Comparison of ENCODE assay signal across 9 mouse cellular contexts in the genomic region with DNA sequence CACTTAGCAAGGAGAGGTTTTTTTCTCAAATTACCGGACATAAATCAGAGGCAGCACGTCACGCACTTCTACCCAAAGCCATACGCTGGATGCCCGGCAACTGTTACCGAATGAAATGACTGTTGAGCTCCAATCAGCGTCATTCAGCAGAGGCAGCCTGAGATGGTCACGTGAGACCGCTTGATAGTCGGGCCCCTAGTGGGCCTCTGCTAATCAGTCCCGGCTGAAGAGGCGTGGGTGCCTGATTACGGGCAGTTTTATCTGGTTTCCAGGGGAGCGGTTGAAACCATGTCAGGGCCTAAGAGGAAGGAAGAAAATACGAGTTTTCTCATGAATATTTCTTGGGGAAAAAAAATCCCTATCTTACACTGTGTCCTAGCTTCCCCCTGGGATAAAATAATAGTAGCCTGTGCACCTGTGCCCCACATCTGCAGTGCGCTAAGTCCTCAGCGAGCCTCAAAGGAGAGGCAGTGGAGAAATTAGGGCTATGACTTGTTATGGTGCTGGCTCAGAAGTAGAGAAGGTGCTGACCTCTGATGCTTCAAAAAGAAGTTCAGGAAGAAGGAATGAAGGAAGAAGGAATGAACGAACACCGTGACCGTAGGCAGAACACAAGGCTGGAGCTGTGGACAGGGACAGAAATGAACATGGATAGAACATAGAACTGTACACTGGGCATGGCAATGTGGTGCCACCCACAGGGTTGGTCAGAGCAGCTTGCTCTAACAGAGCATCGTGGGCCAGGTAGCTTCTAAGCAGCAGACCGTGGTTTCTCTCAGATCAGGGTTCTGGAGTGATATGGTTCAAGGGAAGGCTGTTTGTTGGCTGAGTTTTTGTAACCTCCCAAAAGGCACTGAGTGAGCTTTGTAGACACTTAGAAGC. TPM values are rescaled to one million over a fixed set of nuclear protein-coding genes. Genes with fewer than 3 reads are reported as not detected.
DNase-seq lines count a peak whose midpoint lies in the region; ATAC-seq and TF ChIP-seq lines count a peak whose summit lies in the region.
"Had no signal": no experiment of that assay in that cellular context is flagged by ENCODE, and none has a peak within 500 bp of the region (broad histone marks: within the 10 kb centered on the region; RNA-seq: fewer than 3 reads in every experiment).

No protein-coding gene starts in this region.

- no peak for TF ChIP-seq RAD21 in MEL (IDR thresholded peaks at IDR 0.05; ENCODE audit: low read depth, low read length)

- H3K27me3 ChIP-seq in MEL (ENCODE audit: control insufficient read depth in 1 of 2, insufficient read depth in 2 of 2, low read length in 2 of 2), result no peaks in the 10 kb centered on the region
- H3K27me3 ChIP-seq in embryonic facial prominence, embryonic 15.5 days, result no peaks in the 10 kb centered on the region
- no peaks in the 10 kb centered on the region for H3K27me3 ChIP-seq in liver, postnatal 0 days (ENCODE audit: insufficient read depth, low read length)

- H3K27ac ChIP-seq in MEL (ENCODE audit: control insufficient read depth, low read depth, low read length), result peak overlapping the region; percentile 96
- no peak overlapping the region for H3K27ac ChIP-seq in embryonic facial prominence, embryonic 15.5 days (replicated peaks)
- no peak overlapping the region for H3K27ac ChIP-seq in liver, postnatal 0 days (ENCODE audit: low read depth)

- H3K4me1 ChIP-seq in MEL (ENCODE audit: control insufficient read depth in 1 of 2, insufficient read depth in 2 of 2, low read length in 2 of 2), result peaks cover 10 to 13% of the 10 kb centered on the region in 2 experiments
- H3K4me1 ChIP-seq in embryonic facial prominence, embryonic 15.5 days, result peaks cover 3% of the 10 kb centered on the region; the same call in 1 of the 2 replicates
- peaks cover 9% of the 10 kb centered on the region for H3K4me1 ChIP-seq in liver, postnatal 0 days (ENCODE audit: insufficient read depth)

- peak overlapping the region; percentile 61 for H3K9ac ChIP-seq in MEL (ENCODE audit: control insufficient read depth, low read depth, low read length, poor library complexity, severe bottlenecking)
- H3K9ac ChIP-seq in embryonic facial prominence, embryonic 15.5 days, result no peak overlapping the region
- no peak overlapping the region for H3K9ac ChIP-seq in liver, postnatal 0 days (replicated peaks)

- peak in 1 of 2 experiments; percentile 29; a peak in 1 of 4 replicates for TF ChIP-seq POLR2A in MEL (IDR thresholded peaks at IDR 0.05; ENCODE audit: control insufficient read depth in 1 of 2, insufficient read depth in 1 of 2, low read depth in 1 of 2, low read length in 2 of 2, poor library complexity in 1 of 2)

- TF ChIP-seq CTCF in MEL (IDR thresholded peaks at IDR 0.05 in 2 of 3, conservative IDR thresholded peaks at IDR 0.05 in 1 of 3; ENCODE audit: control insufficient read depth in 1 of 3, insufficient read depth in 1 of 3, low read depth in 2 of 3, low read length in 3 of 3, poor library complexity in 1 of 3, severe bottlenecking in 1 of 3), result no peak
- TF ChIP-seq CTCF in liver, postnatal 0 days (IDR thresholded peaks at IDR 0.05; ENCODE audit: low read depth), result no peak

- no peaks in the 10 kb centered on the region for H3K9me3 ChIP-seq in MEL (replicated peaks; ENCODE audit: insufficient read depth, low read length)
- H3K9me3 ChIP-seq in embryonic facial prominence, embryonic 15.5 days (replicated peaks), result no peaks in the 10 kb centered on the region
- peaks cover 3% of the 10 kb centered on the region; the same call in 1 of the 2 replicates for H3K9me3 ChIP-seq in liver, postnatal 0 days (ENCODE audit: low read length)

- WGBS in embryonic facial prominence, embryonic 15.5 days, result 32% methylated on average over 22 of the region's 22 CpGs
- 36% methylated on average over 22 of the region's 22 CpGs for WGBS in liver, postnatal 0 days (ENCODE audit: insufficient replicate concordance)

- H3K79me2 ChIP-seq in MEL (ENCODE audit: control insufficient read depth, insufficient read depth, low read length, poor library complexity), result no peaks in the 10 kb centered on the region

- peaks cover 0 to 11% of the 10 kb centered on the region in 2 experiments; a peak in 2 of 4 replicates for H3K36me3 ChIP-seq in MEL (ENCODE audit: control insufficient read depth in 1 of 2, insufficient read depth in 2 of 2, low read length in 2 of 2)
- H3K36me3 ChIP-seq in embryonic facial prominence, embryonic 15.5 days, result no peaks in the 10 kb centered on the region
- no peaks in the 10 kb centered on the region for H3K36me3 ChIP-seq in liver, postnatal 0 days (replicated peaks; ENCODE audit: insufficient read depth, low read length)

- 0 out of 2 replicates have a peak overlapping the region, but pooled peaks have one; percentile 10 for H3K4me2 ChIP-seq in embryonic facial prominence, embryonic 15.5 days (replicated peaks)
- peak overlapping the region; percentile 50 for H3K4me2 ChIP-seq in liver, postnatal 0 days (ENCODE audit: low read depth, low read length)

- intact Hi-C loops in gastrocnemius, postnatal 36 days (cut with DNase I), result no loop called here

- DNase-seq in gastrocnemius, adult 18-20 months (ENCODE audit: low spot score), result peak; percentile 38
- DNase-seq in gastrocnemius, postnatal 36 days, result no peak
- DNase-seq in MEL (ENCODE audit: low read depth, low spot score), result peak; percentile 95
- DNase-seq in liver, postnatal 0 days, result peak; percentile 59
- DNase-seq in cerebellum, postnatal 14 days, result no peak
- no peak for DNase-seq in gastrocnemius, postnatal 10 days

- peak overlapping the region; percentile 51 to 52 for H3K4me3 ChIP-seq in MEL (ENCODE audit: control insufficient read depth in 1 of 2, insufficient read depth in 1 of 2, low read depth in 2 of 2, low read length in 2 of 2)
- H3K4me3 ChIP-seq in embryonic facial prominence, embryonic 15.5 days (replicated peaks), result no peak overlapping the region
- no peak overlapping the region for H3K4me3 ChIP-seq in liver, postnatal 0 days (ENCODE audit: low read depth, low read length)

- ATAC-seq in embryonic facial prominence, embryonic 15.5 days (ENCODE audit: insufficient number of reproducible peaks, low FRiP score, low TSS enrichment, low read depth), result no peak; the same call in 1 of the 2 replicates
- peak; percentile 27 to 36; a peak in 1 of 4 replicates for ATAC-seq in hematopoietic stem cell, adult 5-6 weeks (replicated peaks in 1 of 2; ENCODE audit: insufficient read depth in 1 of 2, low FRiP score in 2 of 2, low TSS enrichment in 1 of 2, low read depth in 1 of 2, poor library complexity in 2 of 2, severe bottlenecking in 2 of 2)
- peak; percentile 99 for ATAC-seq in liver, postnatal 0 days

- peak; percentile 96 to 98 for TF ChIP-seq EP300 in MEL (IDR thresholded peaks at IDR 0.05; ENCODE audit: low read depth in 1 of 2, low read length in 2 of 2)
- TF ChIP-seq EP300 in liver, postnatal 0 days (IDR thresholded peaks at IDR 0.05; ENCODE audit: low read depth), result peak; percentile 96

TF ChIP-seq in MEL, 35 proteins besides CTCF, POLR2A, EP300 and RAD21 (continues in another document):
- TF ChIP-seq RCOR1 (IDR thresholded peaks at IDR 0.05; ENCODE audit: low read depth, low read length) (peak; percentile 98), CHD1 (IDR thresholded peaks at IDR 0.05; ENCODE audit: low read depth, low read length) (0 out of 2 replicates have a peak, but pooled peaks have one; percentile 13), ETS1 (IDR thresholded peaks at IDR 0.05; ENCODE audit: low read depth, low read length) (peak; percentile 90), USF2 (IDR thresholded peaks at IDR 0.05; ENCODE audit: borderline replicate concordance in 1 of 2, insufficient read depth in 1 of 2, low read depth in 1 of 2, low read length in 2 of 2) (peak in 1 of 2 experiments; percentile 77; a peak in 2 of 4 replicates), GATA1 (IDR thresholded peaks at IDR 0.05; ENCODE audit: low read depth, low read length) (peak; percentile 98), E2F4 (IDR thresholded peaks at IDR 0.05; ENCODE audit: borderline replicate concordance, low read depth, low read length) (no peak), MXI1 (IDR thresholded peaks at IDR 0.05; ENCODE audit: low read depth, low read length) (peak; percentile 80), POLR2AphosphoS5 (IDR thresholded peaks at IDR 0.05; ENCODE audit: borderline replicate concordance, low read depth, low read length) (no peak), SIN3A (IDR thresholded peaks at IDR 0.05; ENCODE audit: low read length) (peak; percentile 95), JUND (IDR thresholded peaks at IDR 0.05; ENCODE audit: low read depth, low read length) (no peak; the same call in 1 of the 2 replicates), POLR2AphosphoS2 (IDR thresholded peaks at IDR 0.05; ENCODE audit: low read length) (no peak), HCFC1 (IDR thresholded peaks at IDR 0.05; ENCODE audit: low read depth, low read length) (no peak), MAX (IDR thresholded peaks at IDR 0.05; ENCODE audit: low read length) (peak; percentile 73), TAL1 (IDR thresholded peaks at IDR 0.05; ENCODE audit: low read length) (peak; percentile 50), ELF1 (IDR thresholded peaks at IDR 0.05; ENCODE audit: low read depth, low read length) (no peak), ZNF384 (IDR thresholded peaks at IDR 0.05; ENCODE audit: low read depth, low read length) (peak; percentile 63), UBTF (IDR thresholded peaks at IDR 0.05; ENCODE audit: borderline replicate concordance, insufficient read depth, low read depth, low read length) (no peak), BHLHE40 (IDR thresholded peaks at IDR 0.05; ENCODE audit: borderline replicate concordance, low read depth, low read length) (peak; percentile 98)

RNA-seq across cellular contexts. Expression of a gene that starts 48.7 kb away (rescaled TPM):
- total RNA-seq in gastrocnemius, adult 18-20 months (2021), result under 1 TPM in 1 of 2 experiments, not detected in 1; 0.32 TPM
- total RNA-seq in gastrocnemius, postnatal 36 days (2021), result not detected
- not detected in 2 replicates for total RNA-seq in MEL (2012; rRNA removed)
- not detected for polyA plus RNA-seq in MEL (2012; ENCODE audit: insufficient read depth in 1 of 2, insufficient read length in 2 of 2, low read depth in 1 of 2, low replicate concordance in 2 of 2, missing spikeins in 1 of 2)
- polyA plus RNA-seq in embryonic facial prominence, embryonic 15.5 days (2015; fragmentation: Nextera tagmentation; extraction: Ambion mirVana), result not detected in 2 replicates
- total RNA-seq in hematopoietic stem cell, adult 5-6 weeks (2017), result not detected in 2 replicates
- not detected in 2 replicates for polyA plus RNA-seq in liver, postnatal 0 days (2015; fragmentation: Nextera tagmentation; extraction: Ambion mirVana)
- not detected for total RNA-seq in gastrocnemius, postnatal 10 days (2021)
- polyA plus RNA-seq: frontal cortex, adult 2 months had no signal

RNA-seq across cellular contexts. Expression of a gene that starts 51.3 kb away (rescaled TPM):
- total RNA-seq in gastrocnemius, adult 18-20 months (2021), result 100 to 1,000 TPM; 643 to 673 TPM
- total RNA-seq in gastrocnemius, postnatal 36 days (2021), result 100 to 1,000 TPM; 584 to 606 TPM
- total RNA-seq in MEL (2012; rRNA removed), result 271 and 276 TPM in 2 replicates
- 100 to 1,000 TPM in 1 of 2 experiments, not detected in 1; 137 TPM for polyA plus RNA-seq in MEL (2012; ENCODE audit: insufficient read depth in 1 of 2, insufficient read length in 2 of 2, low read depth in 1 of 2, low replicate concordance in 2 of 2, missing spikeins in 1 of 2)
- polyA plus RNA-seq in embryonic facial prominence, embryonic 15.5 days (2015; fragmentation: Nextera tagmentation; extraction: Ambion mirVana), result 271 and 277 TPM in 2 replicates
- 215 and 256 TPM in 2 replicates for total RNA-seq in hematopoietic stem cell, adult 5-6 weeks (2017)
- 312 and 321 TPM in 2 replicates for polyA plus RNA-seq in liver, postnatal 0 days (2015; fragmentation: Nextera tagmentation; extraction: Ambion mirVana)
- total RNA-seq in gastrocnemius, postnatal 10 days (2021), result 100 to 1,000 TPM; 515 to 526 TPM

Comparison
In these comparisons a context has a peak if more than half of its experiments do, and no peak if none do; other contexts are left out.
1. DNase-seq: peak in gastrocnemius, adult 18-20 months (single experiment), MEL (single experiment) and liver, postnatal 0 days (single experiment); none in gastrocnemius, postnatal 36 days (0 of 2), cerebellum, postnatal 14 days (0 of 2) and gastrocnemius, postnatal 10 days (single experiment).
2. H3K4me3 ChIP-seq: peak in MEL (2 of 2); none in embryonic facial prominence, embryonic 15.5 days (single experiment) and liver, postnatal 0 days (single experiment).